Mouse (Mus musculus): ENCODE measurements around the gene Mrps27.

The Mrps27 gene

DNA sequence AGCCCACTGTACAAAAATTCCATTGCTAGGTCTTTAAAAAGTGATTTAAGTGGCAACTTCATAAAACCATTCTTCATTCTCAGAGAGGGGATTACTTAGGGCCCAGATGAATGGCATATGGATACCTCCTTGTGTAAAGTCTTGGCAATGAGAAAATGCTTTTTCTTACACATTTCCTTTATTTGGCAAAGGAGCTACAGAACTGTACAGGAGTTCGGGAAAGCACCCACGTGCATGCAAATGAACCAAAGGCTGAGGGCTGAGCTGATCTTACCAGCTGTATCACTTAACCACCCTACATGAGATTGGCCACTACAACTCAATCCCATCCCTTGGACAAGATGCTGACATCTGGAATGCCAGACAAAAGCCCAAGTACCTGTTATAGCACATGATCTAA lies 95.6 kb downstream of the Mrps27 start:
- no peak for DNase-seq (ENCODE audit: low spot score in 2 of 2)

DNA sequence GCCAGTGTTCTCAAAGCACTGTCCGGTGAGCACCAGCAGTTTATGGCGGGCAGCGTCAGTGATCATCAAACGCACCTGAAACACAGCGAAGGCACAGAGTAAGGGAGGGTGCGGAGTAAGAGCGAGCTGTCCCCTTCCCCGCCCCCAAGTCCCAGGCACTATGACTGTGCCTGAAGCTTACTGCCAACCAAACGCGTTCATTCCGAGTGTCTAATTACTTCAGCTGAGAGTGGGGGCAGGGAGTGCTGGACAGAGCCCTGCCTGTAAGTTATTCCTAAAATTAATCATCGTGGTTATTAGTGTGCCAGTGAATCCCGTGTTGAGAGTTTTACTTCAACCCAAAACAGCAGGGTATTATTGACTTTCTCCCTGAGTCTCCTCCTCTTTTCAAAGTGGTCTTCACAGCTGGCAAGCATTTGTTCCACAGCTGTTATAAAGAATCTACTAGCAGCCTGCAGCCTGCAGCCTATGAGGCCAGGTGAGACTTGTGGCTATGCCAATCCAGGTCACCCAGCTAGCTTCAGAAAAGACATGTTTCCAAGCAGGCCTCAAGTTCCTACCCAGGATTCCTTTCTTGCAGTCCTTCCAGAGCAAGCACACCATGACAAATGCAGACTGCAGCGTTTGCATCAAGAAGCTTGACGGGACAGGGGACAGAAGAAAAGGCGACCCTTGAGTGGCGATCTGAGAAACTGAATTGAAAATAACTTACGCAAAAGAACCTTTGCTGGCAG lies 97.3 kb downstream of the Mrps27 start:
- no peak for DNase-seq (ENCODE audit: low spot score in 2 of 2)

DNA sequence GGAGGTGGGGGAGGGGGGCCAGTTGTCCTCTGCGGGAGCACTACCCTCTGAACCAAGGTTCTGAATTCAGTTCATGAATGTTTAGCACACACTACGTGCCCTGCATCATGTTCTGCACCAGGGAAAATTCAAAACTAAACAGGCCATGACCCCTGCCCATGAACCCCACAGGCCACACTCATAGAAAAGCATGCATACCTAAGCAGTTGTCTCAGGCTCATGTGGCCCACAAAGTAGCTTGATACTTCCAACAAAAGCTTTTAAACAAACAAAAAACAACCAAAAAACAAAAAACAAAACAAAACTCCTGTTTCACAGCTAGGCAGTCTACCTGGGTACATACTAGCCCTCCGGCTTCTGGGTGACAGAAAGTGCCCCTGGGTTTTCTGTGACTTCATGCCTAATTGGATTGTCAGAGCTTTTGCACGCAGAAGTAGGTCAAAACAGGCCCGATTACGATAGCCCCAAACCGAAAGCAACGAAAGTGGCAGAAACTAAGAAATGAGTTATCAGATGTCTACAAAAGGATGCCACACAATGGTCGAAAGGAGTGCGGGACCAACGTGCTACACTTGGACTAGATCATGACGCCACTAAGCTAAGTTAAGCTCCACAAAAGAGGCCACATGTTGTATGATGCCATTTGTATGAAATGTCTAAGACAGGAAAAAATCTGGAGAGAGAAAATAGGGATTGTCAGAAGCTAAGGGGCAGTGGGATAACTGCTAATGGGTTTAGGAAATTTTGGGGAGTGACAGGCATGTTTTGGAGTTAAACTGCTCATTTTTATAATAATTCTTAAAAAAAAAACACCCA lies 98.1 kb downstream of the Mrps27 start:
- DNase-seq (ENCODE audit: low spot score in 2 of 2) = no peak

DNA sequence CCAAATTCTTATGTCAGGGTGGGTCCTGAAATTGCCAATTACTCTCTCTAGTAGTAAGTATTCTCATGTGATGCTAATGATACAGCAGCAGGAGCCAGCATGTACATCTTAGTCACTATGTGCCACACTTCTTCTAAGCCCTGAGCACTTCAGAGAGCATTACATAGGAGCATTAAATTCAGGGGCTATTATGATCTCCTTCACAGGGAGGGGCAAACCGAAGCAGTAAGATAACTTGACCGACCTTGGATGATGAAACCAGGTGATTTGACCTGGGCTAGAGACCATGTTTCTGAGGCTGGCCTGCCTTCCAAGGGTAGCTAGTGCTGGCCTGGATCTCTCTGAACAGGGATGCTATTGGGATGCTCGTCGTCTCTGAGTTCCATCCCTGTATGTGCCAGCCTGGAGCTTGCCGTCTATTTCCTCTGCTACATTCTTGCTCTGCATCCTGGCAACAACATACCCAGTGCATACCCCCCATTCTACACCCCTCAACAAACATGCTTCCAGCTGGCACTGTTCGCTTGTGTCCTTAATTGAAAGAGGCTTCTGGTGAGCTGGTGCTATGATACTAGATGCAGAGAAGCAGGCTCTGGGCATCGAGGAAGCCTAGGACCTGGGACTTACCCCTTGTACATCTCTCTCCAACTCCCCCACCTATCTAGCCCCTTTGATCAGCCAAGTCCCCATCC lies 99.0 kb downstream of the Mrps27 start:
- no peak for DNase-seq (ENCODE audit: low spot score in 2 of 2)

DNA sequence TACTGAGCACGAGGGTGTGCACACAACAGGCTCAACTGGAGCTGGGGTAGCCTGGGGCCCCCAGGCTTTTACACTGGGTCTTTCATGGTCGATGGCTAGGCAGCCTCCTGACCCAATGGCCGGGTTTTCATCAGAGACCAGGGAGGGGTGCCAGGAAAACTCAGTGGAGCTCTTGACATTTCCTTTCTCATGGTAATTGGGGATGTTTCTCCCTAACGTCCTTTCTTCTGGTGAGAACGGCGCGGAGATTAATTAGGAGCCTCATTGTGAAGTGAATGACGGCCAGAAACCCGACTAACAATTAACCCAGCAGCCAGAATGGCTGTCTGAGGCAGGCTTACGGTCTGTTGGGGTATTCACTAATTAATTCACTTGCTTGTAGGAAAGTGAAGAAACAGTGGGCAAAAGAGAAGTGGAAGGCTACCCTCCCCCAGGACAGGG lies 99.9 kb downstream of the Mrps27 start:
- no peak for DNase-seq (ENCODE audit: low spot score in 2 of 2)

DNA sequence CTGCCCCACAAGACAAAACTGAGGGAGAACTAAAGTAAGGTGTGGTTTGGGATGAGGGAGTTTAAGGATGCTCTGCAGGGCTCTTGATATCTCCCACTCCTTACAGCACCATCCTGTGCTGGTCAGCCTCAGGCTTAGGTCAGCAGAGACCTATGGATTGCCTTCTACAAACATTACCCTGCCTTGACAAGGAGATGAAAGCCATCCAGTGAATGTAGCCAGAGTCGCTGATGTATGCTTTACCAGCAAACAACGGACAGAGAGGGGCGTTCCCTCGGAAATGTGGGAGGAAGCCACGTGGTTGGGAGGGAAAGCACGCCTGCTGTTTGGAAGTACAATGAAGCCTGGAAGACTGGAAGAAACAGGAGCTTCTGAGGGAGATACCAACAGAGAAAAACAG lies 100.3 kb downstream of the Mrps27 start:
- no peak for DNase-seq (ENCODE audit: low spot score in 2 of 2)

DNA sequence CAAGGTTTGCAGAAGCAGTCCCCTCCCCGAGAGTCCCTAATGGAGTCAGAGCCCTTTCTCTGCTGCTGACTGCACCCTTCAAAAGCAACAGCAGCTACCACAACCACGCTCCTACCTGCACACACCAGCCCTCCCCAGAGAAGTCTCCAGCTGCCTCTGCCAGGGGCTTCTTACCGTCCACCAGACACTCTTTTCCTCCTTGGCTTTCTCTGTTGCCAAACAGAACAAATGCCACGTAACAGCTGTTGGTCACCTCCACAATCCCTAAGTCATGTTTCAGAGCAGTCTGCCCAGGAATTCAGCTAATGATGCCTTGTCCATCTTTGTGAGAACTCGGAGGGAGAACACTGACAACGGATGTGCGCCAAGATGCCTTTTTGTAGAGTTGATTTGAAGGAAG lies 102.4 kb downstream of the Mrps27 start:
- no peak for DNase-seq (ENCODE audit: low spot score in 2 of 2)

DNA sequence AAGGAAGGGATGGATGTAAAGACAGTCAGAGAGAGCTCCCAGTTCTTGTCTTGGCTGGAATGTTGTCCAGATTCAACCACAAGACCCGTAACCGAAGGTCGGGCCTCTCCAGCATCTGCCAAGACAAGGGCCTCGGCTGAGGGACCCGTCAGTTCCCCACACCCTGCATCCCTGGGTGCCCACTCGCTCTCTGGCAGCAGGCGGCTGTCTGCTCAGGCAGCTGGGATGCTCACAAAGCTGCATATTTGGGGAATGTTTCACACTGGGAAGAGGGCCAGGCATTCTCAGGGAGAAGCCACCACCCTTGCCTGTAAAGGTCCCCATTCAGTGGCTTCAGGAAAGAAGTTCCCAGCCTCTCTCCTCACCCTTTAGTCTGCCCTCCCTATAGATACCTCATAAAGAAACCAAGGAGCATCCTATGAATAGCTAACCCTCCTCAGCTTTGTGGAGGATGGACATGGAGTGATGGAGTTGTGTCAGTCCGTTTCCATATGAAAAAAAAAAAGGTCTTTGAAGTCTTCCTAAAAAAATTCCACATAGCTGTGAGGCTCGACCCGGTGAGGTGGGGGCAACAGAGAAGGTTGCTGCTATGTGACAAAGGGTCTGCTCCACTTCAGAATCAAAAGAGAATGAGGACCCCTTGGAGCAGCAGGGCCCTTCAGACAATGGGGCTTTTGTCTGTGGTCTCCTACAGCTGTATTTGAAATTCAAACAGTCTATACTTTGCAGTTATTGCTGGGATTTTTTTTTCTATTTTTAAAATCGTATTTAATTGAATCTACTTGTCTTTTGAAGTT lies 103.0 kb downstream of the Mrps27 start:
- DNase-seq (ENCODE audit: low spot score in 2 of 2) = no peak

DNA sequence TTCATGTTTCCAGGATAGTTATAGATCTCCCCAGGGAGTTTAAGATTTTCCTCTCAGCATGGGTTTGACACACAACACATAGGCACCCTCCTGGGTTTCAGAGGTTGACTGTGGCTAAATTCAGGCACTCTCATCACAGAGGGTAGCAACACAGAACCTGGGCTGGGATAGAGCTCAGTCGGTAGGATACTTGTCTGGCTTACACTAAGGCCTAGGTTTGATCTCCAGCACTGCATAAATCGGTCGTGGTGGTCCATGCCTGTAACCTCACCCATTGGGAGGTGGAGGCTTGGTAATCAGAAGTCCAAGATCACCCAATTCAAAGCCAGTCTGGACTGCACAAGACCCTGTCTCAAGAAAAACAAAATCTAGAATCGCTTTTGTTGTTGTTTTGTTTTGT lies 103.7 kb downstream of the Mrps27 start:
- no peak for DNase-seq (ENCODE audit: low spot score in 2 of 2)

DNA sequence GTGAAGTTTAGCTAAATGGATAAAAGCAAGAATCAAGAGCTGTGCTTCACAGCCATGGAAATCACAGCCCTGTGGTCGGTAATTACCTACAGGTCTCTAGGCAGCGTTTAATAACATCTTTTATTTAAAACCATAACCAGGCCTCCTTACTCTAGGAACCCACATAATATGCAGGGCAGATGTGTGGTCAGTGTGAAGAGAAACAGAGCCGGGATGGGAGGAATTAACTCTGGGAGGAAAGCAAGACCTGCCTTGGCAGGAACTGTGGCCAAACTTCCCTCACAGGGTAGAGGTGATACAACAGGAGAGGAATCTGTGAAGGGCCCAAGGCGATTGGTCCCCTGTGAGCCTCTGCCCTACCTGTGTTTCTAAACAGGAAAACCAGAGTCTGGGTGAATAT lies 105.0 kb downstream of the Mrps27 start:
- no peak for DNase-seq (ENCODE audit: low spot score in 2 of 2)

DNA sequence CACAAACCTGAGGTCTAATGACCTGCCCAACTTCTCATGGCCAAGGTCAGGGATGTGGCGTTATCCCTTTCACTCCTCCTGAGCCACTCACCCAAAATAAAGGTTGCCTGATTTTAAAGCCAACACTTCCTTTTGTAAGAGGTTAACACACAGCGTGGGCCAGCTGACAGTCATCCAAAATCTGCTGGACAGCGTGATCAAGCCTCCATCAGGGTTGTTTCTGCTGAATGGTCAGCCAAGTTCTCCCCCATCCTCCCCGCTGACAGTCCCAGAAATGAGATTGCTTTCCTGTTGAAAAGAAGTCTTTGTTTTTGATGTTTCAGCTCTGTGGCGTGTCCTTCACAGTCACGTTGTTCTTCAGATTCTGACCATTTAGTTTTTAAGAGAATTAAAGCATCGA lies 106.2 kb downstream of the Mrps27 start:
- no peak for DNase-seq (ENCODE audit: low spot score in 2 of 2)

DNA sequence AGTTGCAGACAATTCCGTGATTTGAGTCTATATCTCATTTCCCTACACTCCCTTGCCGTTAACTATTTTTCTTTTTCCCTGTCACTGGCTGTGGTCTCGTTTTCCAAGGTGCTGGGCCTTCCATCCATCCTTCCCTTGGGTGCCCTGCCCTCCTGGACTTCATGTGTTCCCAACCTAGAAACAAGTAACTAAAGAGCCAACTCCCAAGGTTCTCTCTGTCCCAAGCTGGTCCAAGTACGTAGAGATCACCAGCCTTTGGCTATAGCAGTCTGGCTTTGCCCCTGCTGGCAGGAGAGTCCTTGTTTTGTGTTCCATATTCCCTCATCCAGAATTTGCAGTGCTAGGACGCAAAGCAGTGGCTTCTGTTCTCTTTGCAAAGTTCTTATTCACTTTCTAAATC lies 106.7 kb downstream of the Mrps27 start:
- DNase-seq (ENCODE audit: low spot score in 2 of 2) = no peak

DNA sequence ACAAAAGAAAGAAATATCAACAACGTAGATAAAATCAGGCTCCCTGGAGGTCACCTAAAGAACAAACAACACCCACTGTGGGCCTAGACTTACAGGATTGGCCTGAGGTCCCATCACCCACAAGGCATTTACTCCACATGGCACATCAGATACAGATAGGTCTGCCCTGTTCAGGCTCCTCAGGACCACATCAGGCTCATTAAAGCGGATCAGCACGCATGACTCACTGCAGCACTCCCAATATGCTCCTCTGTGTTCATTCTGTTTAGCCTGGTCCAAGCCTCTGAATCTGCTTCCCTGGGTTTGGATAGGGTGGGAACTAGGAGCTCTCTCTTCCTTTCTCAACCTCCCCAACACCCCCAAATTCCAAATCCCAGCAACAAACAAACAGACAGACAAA lies 107.9 kb downstream of the Mrps27 start:
- DNase-seq (ENCODE audit: low spot score in 2 of 2) = no peak

DNA sequence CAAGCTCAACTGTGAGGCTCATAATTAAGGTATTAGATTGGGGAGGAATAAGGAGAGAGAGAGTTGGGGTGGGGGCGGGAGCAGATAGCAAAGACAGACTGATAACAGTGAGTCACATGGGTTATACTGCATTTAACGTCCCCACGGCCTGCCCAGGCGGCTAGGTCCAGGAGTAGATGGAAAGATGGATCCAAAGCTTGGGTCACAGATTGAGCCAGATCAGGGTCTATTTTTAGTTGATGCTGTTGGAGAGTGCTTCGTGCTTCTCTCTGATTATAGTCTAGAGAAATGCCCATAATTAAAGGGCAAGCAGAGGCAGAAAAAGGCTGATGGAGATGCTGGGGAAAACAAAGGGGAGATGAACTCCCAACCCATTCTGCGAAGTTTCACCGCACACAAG lies 110.4 kb downstream of the Mrps27 start:
- no peak for DNase-seq (ENCODE audit: low spot score in 2 of 2)

DNA sequence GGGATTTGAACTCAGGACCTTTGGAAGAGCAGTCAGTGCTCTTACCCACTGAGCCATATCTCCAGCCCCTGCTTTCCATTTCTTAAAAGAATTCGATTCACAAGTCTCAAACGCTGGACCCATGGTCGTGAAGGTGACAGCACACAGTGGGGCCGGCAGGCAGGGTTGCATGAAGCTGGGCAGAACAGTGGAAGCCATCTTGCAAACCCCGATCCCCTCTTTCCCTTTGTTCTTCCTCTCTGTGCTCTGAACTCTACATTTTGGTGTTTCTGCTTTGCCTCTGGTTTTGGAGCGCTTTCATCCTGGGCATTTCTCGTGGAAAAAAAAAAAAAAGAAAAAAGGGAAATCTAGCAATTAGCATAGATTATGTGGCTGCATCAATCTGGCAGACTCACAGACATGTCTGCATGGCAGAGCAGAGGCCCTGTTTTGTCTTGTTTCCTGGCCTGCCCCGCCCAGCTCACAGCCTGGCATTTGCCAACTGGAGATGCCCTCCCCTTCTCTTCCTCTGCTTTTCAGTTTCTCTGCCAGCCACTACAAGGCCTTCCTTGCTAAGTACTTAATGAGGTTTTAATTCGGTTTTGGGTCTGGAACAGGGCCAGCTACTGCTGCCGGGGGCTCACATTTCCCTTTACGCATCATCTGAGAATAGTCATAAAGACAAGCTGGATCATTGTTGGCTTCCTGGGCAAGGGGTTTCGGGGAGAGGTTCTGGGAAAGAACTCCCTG lies 114.2 kb downstream of the Mrps27 start:
- no peak for DNase-seq (ENCODE audit: low spot score in 2 of 2)

DNA sequence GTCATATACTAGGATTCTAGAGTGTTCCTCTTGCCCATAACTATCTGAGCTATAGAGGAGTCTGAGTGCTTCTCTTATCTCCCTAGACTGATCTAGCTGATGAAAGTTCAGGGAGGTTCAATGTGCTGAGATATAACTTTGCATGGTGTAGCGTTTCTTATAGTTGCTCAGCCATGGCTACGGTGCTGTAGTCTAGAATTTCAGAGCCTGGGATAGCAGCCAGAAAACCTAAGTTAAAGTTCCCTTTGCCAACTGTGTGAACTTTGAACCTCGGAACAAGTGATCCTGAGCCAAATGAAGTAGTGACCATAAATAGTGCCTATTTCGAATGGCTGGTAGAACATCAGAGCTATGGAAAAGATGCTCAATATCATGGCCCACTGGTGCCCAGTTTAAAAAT lies 115.0 kb downstream of the Mrps27 start:
- DNase-seq (ENCODE audit: low spot score in 2 of 2) = no peak

DNA sequence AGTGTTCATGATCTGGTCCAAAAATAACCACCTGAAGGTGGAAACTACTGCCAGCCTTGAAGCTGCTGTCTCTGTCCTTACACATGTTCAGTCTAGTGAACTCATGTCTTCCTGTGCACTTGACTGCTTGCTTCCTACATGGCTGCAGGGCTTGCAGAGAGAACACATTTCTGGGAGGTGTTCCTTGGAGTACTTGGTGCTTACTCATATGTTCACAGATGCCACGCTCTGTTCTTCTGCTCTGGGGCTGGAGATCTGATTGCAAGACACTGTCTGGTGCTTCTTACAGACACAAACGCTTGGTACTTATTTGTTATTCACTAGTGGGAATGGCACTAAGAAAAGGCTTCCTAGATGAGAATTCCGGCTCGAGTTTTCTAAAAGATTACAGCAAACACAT lies 117.3 kb downstream of the Mrps27 start:
- no peak for DNase-seq (ENCODE audit: low spot score in 2 of 2)

DNA sequence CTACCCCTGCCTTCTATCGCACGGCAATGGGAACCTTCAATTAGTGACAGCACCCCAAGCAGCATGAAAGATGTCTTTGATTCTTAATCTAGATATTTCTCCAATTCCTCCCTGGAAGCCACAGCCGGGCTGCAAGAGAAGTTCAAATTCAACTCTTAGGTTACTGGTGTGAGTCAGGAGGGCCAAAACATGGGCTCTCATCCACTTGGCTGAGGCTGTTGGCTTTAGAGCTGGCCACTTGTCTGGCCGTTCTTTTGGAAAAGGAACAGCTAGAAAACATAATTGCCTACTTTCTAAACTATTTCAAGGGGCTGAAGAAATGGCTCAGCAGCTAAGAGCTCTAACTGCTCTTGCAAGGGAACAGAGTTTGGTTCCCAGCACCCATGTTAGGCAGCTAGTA lies 120.0 kb downstream of the Mrps27 start:
- DNase-seq (ENCODE audit: low spot score in 2 of 2) = no peak

Data from spleen, postnatal 10 days (tissue).